Comparison of ENCODE assay signal across 20 mouse cellular contexts in the genomic region with DNA sequence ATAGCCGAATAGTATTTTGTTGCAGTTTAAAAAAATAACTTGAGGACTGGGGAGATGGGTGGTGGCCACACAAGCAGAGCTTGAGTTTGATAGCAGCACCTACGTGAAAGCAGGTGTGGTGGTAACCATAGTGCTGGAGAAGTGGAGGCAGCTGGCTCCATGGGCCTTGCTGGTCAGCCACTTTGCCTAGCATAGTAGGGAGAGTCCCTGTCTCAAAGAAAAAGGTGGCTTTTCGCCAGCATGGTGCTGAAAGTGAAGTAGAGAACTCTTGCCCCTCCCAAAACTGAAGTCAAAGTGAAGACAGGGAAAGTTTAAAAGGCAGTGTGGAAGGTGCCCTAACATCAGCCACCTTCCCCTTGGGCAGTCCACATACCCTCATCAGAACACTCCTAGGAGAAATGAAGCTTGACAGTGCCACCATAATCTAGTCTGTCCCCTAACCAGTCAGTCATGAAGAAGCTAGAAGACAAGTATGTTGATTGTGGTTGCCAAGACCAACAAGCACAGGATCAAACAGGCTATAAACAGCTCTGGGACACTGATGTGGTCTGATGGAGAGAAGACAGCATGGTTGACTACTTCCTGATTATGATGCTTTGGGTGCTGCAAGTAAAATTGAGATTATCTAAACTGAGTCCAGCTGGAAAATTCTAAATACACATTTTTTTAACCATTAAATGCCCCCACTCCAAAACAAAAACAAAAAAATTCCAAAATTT.
DNase-seq lines count a peak whose midpoint lies in the region; ATAC-seq and TF ChIP-seq lines count a peak whose summit lies in the region.
"Had no signal": no experiment of that assay in that cellular context is flagged by ENCODE, and none has a peak within 500 bp of the region (broad histone marks: within the 10 kb centered on the region; RNA-seq: fewer than 3 reads in every experiment).

No protein-coding gene starts in this region.

- H3K4me1 ChIP-seq in hindbrain, postnatal 0 days (ENCODE audit: insufficient read depth, low read length), result no peaks in the 10 kb centered on the region
- H3K4me1 ChIP-seq: embryonic facial prominence, embryonic 13.5 days; forebrain, embryonic 13.5 days; heart, embryonic 12.5 days; hindbrain, embryonic 12.5 days had no signal

- no peaks in the 10 kb centered on the region for H3K9me3 ChIP-seq in hindbrain, postnatal 0 days (ENCODE audit: low read length)
- H3K9me3 ChIP-seq: embryonic facial prominence, embryonic 13.5 days; forebrain, embryonic 13.5 days; heart, embryonic 12.5 days; hindbrain, embryonic 12.5 days had no signal

- H3K36me3 ChIP-seq in hindbrain, postnatal 0 days (ENCODE audit: insufficient read depth, low read length), result peaks cover 30% of the 10 kb centered on the region

- DNase-seq in thymus, postnatal 14 days, result peak; percentile 6
- DNase-seq in thymus, adult 18-20 months, result no peak
- DNase-seq in CD4-positive helper T cell, adult 2 months (ENCODE audit: low read depth, low spot score), result peak; percentile 58
- DNase-seq in NIH3T3 (ENCODE audit: low read depth), result peak; percentile 20
- DNase-seq in natural killer cell, adult 2 months (ENCODE audit: low spot score in 2 of 2), result no peak
- no peak for DNase-seq in kidney, adult 8-10 months
- no peak for DNase-seq in hindbrain, postnatal 0 days (ENCODE audit: low spot score)
- DNase-seq: adrenal gland, adult 2 months; adrenal gland, postnatal 25 days; cerebellum, adult 18-20 months; cerebellum, adult 9-11 months; cerebellum, postnatal 36 days; forebrain, postnatal 0 days; gastrocnemius, postnatal 14 days; heart, postnatal 36 days had no signal

- no peak overlapping the region for H3K4me3 ChIP-seq in hindbrain, postnatal 0 days (ENCODE audit: low read length)
- H3K4me3 ChIP-seq: embryonic facial prominence, embryonic 13.5 days; forebrain, embryonic 13.5 days; heart, embryonic 12.5 days; hindbrain, embryonic 12.5 days had no signal

- H3K4me2 ChIP-seq in hindbrain, postnatal 0 days (ENCODE audit: low read depth, low read length), result no peak overlapping the region
- H3K4me2 ChIP-seq: embryonic facial prominence, embryonic 13.5 days; forebrain, embryonic 13.5 days; heart, embryonic 12.5 days; hindbrain, embryonic 12.5 days had no signal

- H3K27me3 ChIP-seq in hindbrain, postnatal 0 days (ENCODE audit: insufficient read depth, low read length), result no peaks in the 10 kb centered on the region
- H3K27me3 ChIP-seq: embryonic facial prominence, embryonic 13.5 days; forebrain, embryonic 13.5 days; heart, embryonic 12.5 days; hindbrain, embryonic 12.5 days had no signal

- H3K9ac ChIP-seq in hindbrain, postnatal 0 days (replicated peaks; ENCODE audit: low read length), result no peak overlapping the region
- H3K9ac ChIP-seq: embryonic facial prominence, embryonic 13.5 days; forebrain, embryonic 13.5 days; forebrain, postnatal 0 days; heart, embryonic 12.5 days; hindbrain, embryonic 12.5 days had no signal

- no peak for ATAC-seq in hindbrain, postnatal 0 days
- ATAC-seq: forebrain, embryonic 13.5 days; forebrain, postnatal 0 days; hindbrain, embryonic 16.5 days had no signal

- H3K27ac ChIP-seq in hindbrain, postnatal 0 days, result no peak overlapping the region
- H3K27ac ChIP-seq: embryonic facial prominence, embryonic 13.5 days; forebrain, embryonic 13.5 days; hindbrain, embryonic 12.5 days had no signal

- no peak for TF ChIP-seq CTCF in hindbrain, postnatal 0 days (IDR thresholded peaks at IDR 0.05; ENCODE audit: low read depth)

- WGBS in hindbrain, postnatal 0 days, result 95% methylated on average over 3 of the region's 3 CpGs

Comparison
In these comparisons a context has a peak if more than half of its experiments do, and no peak if none do; other contexts are left out.
1. DNase-seq: peak in thymus, postnatal 14 days (single experiment), CD4-positive helper T cell, adult 2 months (single experiment) and NIH3T3 (single experiment); none in thymus, adult 18-20 months (0 of 2), natural killer cell, adult 2 months (0 of 2), kidney, adult 8-10 months (0 of 2) and hindbrain, postnatal 0 days (single experiment).